Mouse (Mus musculus): ENCODE results near the gene Orai1.

Gene Orai1

DNA sequence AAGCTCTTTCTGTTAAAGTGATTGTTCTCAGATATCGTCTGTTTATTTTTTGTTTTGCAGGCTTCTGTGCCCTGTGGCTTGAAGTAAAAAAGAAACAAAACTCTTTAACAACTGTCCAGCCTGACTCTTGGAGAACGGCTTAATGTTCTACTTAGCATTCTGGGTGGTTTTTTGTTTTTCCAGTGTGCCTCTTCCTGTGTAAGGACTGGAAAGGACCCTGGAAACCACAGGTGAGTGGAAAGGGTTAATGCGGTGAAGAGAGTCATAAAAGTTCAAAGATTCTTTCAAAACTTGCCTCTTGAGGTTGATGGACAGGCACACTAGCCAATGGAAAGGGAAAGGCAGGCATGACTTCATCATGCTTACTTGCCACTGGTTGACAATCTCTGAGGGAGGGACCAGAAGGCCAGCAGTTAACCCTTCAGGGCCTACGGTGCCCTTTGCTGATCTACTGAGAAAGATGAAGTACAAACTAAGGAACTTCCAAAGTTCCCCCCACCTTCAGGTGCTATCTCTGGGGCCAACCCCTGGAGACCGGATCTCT is 20.5 kb upstream of the Orai1 start:
- in situ Hi-C loops (cut with MboI; ENCODE audit: unreplicated experiment in 2 of 2): no loop called here

DNA sequence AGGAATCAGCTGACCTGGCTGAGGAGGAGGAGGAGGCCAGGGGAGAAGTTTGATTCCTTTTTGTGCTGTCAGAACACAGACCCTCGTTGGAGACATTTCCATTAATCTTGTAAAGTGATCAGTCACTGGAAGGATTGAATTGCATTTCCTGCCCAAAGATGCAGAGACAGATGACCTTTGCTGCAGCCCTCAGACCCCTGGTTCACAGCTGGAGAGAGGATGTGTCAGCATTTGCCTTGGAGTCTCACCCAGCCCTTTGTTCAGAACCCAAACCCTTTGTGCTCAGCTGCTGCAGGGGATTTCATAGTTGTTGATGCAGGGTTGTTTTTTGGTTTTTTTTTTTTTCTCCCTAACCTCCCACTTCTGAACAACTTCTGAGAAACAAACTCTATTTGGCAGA is 20.0 kb upstream of the Orai1 start:
- in situ Hi-C loops (cut with MboI; ENCODE audit: unreplicated experiment in 2 of 2): no loop called here

DNA sequence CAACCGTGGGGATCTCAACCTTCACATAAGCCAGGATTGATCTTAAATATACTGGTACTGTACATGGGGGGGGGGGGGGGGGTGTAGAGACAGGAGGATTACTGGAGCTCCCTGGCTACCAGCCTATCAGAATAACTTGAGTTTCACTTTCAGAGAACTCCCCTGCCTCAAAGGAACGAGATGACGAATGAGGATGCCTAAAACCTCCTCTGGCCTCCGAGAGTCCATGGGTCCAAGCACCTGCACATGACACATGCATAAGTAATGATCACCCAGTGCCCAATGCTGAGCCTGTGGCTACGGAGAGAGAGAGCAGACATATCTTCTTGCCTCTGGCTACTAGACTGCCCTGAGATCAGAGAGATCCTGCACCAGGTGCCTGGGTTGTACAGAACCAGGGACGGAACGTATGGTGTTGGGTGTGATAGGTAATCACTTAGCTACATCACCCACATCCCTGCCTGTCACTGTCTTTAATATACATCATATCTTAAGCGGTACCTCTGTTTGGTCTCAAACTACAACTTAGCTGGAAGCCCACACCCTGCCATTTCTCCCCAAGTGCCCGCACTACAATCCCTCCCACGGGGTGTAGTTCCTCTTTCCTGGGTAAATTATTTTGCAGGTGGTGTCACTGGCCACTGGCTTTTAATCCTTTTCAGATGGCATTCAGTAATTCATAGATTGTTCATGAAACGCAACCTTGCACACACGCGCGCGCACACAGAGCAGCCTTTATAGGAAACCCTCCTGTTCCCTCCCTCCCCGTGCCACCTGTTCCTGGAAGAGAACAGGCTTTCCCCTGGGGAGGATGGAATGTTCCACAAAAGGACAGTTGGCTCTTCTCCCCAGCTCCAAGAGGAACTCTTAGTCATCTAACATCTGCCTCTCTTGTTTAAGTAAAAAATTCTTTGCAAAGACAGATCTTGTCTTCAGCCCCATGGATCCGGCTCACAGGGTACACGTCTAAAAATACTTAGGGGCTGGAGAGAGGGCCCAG is 17.4 kb upstream of the Orai1 start:
- in situ Hi-C loops (cut with MboI; ENCODE audit: unreplicated experiment in 2 of 2): no loop called here

DNA sequence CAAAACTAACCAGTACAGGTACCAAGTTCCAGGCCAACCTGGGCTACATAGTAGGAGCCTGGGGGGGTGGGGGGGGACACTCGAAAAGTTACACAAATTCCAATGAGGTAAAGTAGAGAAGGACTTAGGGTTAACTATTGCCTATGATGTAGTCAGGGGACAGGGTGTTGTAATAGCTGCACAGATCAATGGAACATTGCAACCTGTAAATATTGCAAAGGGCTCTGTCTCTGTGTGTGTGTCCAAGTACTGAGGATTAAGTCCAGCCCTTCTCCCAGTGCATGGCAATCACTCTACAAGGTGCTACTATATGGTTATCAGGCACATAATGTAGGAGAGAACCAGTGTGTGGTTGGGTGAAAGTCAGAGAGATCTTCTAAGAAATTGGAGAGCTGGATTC is 14.0 kb upstream of the Orai1 start:
- in situ Hi-C loops (cut with MboI; ENCODE audit: unreplicated experiment in 2 of 2): no loop called here

DNA sequence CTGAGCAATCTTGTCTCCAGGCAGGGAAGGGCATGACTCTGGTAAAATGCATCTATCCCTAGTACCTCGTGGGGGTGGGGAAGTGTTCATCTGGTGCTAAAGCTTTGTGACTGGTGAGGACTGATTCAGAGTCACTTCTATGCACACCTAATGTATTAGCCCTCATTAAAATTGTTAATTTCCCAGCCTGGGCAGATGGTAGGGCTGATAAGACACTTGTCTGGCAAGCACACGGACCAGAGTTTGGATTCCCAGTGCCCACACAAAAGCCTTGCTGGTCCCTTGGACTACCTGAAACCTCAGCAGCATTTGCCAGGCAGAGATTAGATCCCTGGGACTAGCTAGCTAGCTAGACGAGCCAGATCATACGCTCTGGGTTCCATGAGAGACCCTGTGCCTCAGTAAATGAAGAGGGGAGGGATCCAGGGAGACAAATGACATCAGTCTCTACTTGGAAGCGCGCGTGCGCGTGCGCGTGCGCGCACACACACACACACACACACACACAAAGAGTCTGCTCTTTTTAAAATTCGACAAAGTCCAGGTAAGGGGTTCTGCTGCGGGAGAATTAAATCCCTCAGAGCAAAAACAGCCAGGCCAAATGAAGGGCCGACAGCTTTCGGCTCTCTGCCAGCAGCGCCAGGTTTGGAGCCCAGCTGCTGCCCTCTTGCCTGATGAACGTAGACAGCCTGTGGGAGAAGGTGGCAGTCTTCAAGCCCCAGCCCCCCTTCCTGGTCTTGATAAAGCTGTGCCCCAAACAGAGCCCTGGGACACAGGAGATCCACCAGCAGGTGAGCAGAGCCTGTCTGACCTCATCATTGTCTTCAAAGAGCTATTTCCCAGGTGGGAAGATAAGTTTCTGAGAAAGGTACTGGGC is 8.9 kb upstream of the Orai1 start:
- in situ Hi-C loops (cut with MboI; ENCODE audit: unreplicated experiment in 2 of 2): loop anchor here in 1 of 2 experiments (5.0 kb wide), 1 partner anchor 39 kb away; no protein-coding TSS in a partner anchor

DNA sequence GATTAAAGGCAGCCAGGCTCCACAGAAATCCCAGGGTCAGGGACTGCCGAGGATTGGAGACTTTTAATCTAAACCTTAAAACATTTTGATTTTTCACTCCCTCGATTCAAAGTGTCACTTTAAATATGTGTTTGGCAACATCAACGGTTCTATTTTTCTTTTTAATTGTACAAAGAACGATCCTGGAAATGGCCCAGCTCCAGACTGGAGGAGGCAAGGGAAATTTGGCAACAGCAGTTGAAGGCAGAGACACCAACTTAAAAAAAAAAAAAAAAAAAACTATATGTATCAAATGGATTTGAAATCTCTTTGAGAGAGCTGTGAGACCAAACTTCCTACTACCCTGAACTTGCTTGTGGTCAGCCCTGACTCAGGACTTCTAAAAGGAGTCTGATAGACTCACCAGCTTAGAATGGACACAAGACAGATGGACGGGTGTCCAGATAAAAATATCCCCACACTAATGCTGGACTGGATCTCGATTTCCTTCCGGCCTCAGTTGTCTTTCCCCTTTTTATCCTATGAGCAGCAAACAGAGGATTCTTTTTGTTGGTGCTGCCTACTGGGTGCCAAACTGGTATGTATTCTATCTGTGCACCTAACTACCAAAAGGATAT is 5.9 kb upstream of the Orai1 start:
- in situ Hi-C loops (cut with MboI; ENCODE audit: unreplicated experiment in 2 of 2): loop anchor here in 1 of 2 experiments (5.0 kb wide), 1 partner anchor 42 kb away; no protein-coding TSS in a partner anchor

DNA sequence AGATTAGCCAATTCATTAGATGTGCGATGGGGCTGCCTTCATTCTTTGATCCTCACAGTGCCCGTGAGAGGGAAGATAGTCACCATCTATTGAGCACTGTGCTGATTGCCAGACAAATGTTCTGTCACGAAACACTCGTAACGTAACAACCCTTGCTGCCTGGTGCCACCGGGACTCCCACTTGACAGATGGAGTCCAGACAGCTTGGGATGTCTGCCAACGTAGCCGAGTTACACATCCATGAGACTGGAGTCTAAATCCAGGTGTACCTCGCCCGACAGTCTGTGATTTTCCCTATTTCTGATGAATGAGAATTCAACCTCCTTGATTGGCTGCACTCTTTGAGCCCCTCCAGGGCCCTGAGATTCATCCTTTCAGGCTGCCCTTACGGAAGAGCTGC is 5.0 kb upstream of the Orai1 start:
- in situ Hi-C loops (cut with MboI; ENCODE audit: unreplicated experiment in 2 of 2): loop anchor here (5.0 kb wide), 2 partner anchors 43 to 83 kb away; no protein-coding TSS in a partner anchor

DNA sequence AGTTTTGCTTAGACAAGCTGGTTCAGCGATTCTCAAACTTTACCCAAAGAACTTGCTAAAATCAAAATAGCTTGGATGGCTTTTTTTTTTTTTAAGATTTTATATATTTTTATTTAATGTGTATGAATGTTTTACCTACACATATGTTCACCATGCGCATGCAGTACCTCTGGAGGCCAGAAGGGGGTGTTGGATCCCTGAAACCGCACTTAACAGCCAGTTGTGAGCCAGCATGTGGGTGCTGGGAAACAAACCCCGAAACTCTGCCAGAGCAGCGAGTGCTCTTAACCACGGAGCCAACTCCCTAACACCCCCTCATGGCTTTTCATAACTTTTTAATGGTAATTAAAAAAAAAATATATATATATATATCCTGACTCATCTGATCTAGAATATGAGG is 4.1 kb upstream of the Orai1 start:
- in situ Hi-C loops (cut with MboI; ENCODE audit: unreplicated experiment in 2 of 2): loop anchor here (5.0 kb wide), 2 partner anchors 44 to 84 kb away; no protein-coding TSS in a partner anchor

DNA sequence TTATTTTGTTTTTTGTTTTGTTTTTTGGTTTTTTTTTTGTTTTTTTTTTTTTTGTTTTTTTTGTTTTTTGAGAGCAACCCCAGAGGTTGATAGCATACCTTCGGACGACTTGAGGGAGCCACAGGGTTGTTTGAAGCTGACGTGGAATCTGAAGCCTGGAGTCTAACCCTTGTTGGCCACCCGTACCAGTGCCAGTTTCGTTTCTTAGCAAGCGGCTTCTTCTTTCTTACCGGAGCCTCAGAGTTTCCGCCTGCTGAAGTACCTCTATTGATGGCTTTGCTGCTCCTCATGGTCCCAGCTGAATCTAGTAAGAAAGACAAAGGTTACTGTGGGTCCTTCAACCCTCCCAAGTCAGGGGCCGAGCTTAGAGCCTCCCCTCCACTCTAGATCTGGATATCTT is 3.2 kb upstream of the Orai1 start:
- in situ Hi-C loops (cut with MboI; ENCODE audit: unreplicated experiment in 2 of 2): loop anchor here (5.0 kb wide), 2 partner anchors 44 to 84 kb away; no protein-coding TSS in a partner anchor

DNA sequence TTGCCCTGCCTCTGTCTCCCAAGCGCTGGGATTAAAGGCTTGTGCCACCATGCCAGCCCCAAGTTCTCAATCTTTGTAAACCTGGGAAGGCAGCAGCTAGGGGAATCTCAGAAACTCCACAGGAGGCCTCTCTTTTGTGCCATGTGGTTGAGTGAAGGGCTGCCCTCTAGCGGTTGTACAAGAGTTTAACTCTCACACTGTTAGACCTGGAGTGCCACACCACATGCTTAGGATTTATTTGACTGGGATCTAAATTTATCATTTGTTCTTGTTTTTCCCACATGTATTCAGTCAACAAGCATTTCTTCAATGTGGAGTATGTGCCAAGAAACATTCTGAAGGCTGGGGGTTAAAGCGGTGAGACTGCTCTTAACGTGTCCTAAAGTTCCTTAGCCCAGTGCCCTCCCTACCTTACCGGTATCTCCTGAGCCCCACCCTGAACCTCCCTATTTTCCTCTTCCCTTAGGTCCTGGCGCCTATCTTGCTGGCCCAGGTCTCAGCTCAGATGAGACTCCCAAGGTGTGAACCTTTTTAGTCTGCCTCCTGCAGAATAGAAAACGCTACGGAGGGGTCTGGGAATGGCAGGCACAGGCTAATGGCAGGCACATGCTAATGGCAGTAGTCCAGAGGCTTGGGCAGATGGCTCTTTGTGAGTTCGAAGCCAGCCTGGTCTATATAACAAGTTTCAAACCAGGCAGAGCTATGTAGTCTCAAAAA is 1.1 kb upstream of the Orai1 start:
- in situ Hi-C loops (cut with MboI; ENCODE audit: unreplicated experiment in 2 of 2): loop anchor here (5.0 kb wide), 2 partner anchors 46 to 86 kb away; no protein-coding TSS in a partner anchor

DNA sequence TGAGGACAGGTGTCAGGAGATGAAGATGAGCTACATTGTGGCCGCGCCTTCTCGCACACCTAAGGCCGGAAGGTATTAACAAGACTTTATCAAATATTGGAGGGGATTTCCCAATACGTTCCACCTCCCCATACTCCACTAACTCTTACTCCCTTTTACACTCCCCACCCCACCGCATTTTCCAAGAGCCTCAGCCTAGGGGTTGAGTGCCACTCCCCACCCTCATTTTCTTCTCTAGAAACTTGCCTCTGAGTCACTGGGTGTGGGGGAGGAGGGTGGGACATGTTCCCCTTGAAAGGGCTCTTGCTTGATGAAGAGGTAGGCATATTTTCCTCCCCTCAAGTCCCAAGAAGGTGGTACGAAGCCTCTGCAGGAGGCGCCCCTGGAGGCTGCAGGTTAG is 1.0 kb downstream of the Orai1 start:
- in situ Hi-C loops (cut with MboI; ENCODE audit: unreplicated experiment in 2 of 2): no loop called here

DNA sequence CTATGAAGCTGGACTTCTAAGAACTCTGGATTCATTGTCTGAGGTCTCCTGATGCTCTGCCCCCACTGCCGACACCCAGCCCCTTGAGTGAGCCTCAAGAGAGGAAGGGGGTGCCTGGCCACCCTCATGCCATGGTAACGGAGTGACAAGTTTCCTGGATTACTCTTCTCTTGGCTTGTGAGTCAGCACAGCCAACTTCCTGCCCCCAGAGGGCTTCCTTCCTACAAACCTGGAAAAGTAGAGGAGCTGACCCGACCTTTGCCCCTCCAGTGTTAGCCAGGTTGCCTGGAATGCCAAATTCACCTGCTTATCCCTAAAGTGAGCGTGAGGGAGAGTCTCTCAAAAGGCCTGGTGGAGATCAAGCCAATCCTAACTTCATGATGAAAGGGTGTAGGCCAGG is 2.6 kb downstream of the Orai1 start:
- in situ Hi-C loops (cut with MboI; ENCODE audit: unreplicated experiment in 2 of 2): no loop called here

DNA sequence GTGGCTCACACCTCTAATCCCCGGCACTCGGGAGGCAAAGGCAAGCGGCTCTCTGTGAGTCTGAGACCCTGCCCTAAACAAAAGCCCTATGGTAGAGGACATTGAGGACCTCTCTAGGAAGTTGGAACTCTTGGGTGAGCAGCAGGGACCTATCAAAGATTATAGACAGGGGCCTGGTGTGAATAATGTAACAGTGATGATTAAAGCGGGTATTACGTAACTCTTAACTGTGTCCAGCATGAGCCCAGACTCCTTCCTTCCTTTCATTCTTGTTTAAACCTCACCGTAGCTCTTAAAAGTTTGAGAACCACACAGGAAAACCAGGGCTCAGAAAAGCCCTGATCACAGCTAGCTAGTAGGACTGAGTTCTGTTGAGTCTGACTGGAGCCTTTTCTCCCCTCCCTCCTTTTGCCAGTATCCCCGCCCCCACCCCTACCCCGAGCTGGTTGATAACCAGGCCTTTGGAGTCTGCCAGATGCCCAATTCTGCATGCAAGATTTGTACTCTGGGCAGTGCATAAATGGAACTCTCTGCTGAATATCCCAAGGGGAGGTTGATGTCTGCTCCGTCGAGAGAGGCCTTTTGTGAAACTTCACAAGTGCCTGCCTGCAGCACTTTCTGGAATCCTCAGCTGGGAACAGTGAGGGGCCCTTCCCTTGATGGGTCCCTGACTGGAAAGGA is 4.6 kb downstream of the Orai1 start:
- in situ Hi-C loops (cut with MboI; ENCODE audit: unreplicated experiment in 2 of 2): no loop called here

DNA sequence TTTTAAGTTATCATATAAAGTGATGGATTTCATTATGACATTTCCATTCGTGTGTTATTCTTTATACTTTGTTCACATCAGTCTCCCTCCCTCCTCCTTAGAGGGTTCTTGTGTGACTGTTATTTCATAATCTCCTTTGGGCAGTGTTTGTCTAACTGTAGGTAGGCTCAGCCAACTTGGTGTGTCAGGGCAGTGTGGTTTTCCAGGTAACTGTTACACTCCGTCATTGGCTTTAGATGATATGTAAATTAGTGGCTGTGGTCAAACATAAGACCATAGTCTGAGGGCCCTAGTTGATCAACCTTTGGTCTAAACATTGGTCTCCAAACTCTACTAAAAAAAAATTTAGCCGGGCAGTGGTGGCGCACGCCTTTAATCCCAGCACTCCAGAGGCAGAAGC is 5.6 kb downstream of the Orai1 start:
- in situ Hi-C loops (cut with MboI; ENCODE audit: unreplicated experiment in 2 of 2): no loop called here

DNA sequence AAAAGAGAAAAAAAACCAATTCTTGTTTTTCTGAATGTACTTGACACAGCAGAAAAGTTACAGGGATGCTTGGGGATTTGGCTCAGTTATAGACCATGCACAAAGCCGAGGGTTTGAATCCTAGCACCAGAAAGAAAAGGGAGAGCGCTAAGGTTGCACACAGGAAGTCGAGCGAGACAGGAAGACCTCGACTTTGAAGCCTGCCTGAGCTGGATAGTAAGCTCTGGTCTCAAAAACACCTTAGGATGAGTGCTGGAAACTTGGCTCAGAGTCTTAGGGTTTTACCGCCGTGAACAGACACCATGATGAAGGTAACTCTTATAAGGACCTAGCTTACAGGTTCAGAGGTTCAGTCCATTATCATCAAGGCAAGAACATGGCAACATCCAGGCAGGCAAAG is 6.6 kb downstream of the Orai1 start:
- in situ Hi-C loops (cut with MboI; ENCODE audit: unreplicated experiment in 2 of 2): no loop called here

DNA sequence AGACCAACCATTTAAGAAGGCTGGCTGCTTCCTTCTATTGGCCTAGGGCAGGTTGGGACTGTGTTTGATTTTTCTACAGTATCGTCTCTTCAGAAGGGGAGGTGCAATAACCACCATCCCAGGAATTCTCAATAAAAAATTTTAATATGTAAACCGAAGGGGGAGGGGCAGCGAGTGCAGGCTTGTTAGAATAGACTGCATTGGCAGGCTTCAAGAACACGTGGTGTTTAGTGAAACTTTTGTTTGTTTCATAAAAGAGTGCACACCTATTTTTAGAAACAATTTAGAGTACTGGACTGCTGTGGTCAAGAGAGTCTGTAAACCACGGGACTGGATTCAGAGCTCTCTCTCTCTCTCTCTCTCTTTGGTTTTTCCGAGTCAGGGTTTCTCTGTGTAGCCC is 8.2 kb downstream of the Orai1 start:
- in situ Hi-C loops (cut with MboI; ENCODE audit: unreplicated experiment in 2 of 2): no loop called here

DNA sequence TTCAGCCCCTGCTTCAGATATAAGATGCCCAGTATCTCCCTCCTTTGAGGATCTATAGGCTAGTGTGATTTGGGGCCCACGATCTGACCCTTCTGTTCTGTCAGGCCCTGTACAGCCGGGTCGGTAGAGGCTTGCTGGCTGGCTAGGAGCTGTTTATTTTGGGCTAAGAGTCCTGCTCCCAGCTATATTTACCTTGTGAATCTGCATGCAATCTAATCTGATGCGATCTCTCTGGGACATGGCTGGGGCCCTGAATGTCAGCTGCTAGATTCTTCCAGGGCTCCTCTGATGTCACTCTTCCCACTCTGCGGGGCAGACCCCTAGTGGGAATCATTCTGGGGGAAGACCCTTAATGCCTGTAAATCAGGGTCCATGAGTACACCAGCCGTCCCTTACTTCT is 9.4 kb downstream of the Orai1 start:
- in situ Hi-C loops (cut with MboI; ENCODE audit: unreplicated experiment in 2 of 2): no loop called here

DNA sequence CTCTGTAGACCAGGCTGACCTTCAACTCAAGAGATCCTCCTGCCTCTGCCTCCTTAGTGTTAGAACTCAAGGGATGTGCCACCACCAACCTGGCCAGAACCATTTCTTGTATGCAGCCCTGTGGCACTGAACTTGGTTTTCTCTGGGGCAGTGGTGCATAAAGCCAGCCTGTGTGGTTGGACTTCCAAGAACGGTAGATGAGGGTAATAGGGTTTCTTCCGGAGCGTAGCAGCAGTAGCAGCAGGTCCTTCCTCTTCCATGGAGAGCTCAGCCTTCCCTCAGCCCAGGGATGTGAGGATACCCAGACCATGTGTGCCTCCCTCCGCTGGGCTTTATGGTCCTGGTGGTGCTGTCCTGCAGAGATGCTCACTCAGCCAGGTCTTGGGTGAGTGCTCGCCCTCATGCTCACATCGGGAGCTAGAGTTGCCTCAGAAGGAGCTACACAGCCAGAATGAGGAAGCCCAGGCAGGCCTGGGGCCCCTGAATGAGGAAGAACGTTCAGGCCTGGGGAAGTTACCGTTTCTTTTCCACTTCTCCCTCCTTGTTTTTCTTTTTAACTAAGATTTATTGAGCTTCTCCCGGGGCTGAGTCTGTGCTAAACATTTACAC is 10.2 kb downstream of the Orai1 start:
- in situ Hi-C loops (cut with MboI; ENCODE audit: unreplicated experiment in 2 of 2): loop anchor here in 1 of 2 experiments (25.0 kb wide), 1 partner anchor 913 kb away; the partner anchor contains the start of gene Myl2
